Comparison of ENCODE assay signal across 8 mouse cellular contexts in the genomic region with DNA sequence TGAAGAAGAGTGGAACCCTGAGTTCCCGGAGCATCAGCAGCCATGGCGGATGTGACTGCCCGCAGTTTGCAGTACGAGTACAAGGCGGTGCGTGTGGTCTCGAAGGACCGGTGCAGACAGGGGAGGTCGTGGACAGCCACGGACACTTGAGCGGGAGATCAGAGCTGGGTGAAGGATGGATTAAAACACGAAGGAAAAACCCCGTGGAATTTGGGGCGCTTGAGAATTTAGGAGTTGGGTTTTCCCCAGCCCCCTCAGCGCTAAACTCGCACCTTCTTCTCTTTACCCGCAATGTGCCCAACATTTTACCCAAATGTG. TPM values are rescaled to one million over a fixed set of nuclear protein-coding genes. Genes with fewer than 3 reads are reported as not detected.
DNase-seq lines count a peak whose midpoint lies in the region; ATAC-seq and TF ChIP-seq lines count a peak whose summit lies in the region.

No protein-coding gene starts in this region.

- DNase-seq in layer of hippocampus, adult 2 months (ENCODE audit: low spot score in 2 of 2), result no peak
- DNase-seq in layer of hippocampus, adult 18-20 months (ENCODE audit: low spot score in 2 of 2), result no peak
- no peak for DNase-seq in hindbrain, postnatal 0 days (ENCODE audit: low spot score)
- no peak for DNase-seq in midbrain, postnatal 0 days (ENCODE audit: low spot score)
- DNase-seq in thymus, postnatal 14 days, result no peak
- no peak for DNase-seq in ovary, postnatal 10 days (ENCODE audit: low spot score)
- DNase-seq in urinary bladder, postnatal 36 days (ENCODE audit: low spot score in 2 of 2), result no peak

- ATAC-seq in embryonic facial prominence, embryonic 12.5 days (ENCODE audit: insufficient number of reproducible peaks, insufficient read depth, low FRiP score, low TSS enrichment), result no peak
- no peak for ATAC-seq in hindbrain, postnatal 0 days
- no peak for ATAC-seq in midbrain, postnatal 0 days (ENCODE audit: low FRiP score)

- no peak for TF ChIP-seq CTCF in layer of hippocampus, adult 2 months (conservative IDR thresholded peaks at IDR 0.05)
- no peak for TF ChIP-seq CTCF in hindbrain, postnatal 0 days (IDR thresholded peaks at IDR 0.05; ENCODE audit: low read depth)
- TF ChIP-seq CTCF in midbrain, postnatal 0 days (IDR thresholded peaks at IDR 0.05), result no peak

- peak overlapping the region; percentile 96 for H3K4me3 ChIP-seq in layer of hippocampus, adult 2 months
- H3K4me3 ChIP-seq in embryonic facial prominence, embryonic 12.5 days, result peak overlapping the region; percentile 89
- H3K4me3 ChIP-seq in hindbrain, postnatal 0 days (ENCODE audit: low read length), result peak overlapping the region; percentile 78
- H3K4me3 ChIP-seq in midbrain, postnatal 0 days (ENCODE audit: low read depth, low read length), result peak overlapping the region; percentile 82

- under 1% methylated on average over 17 of the region's 17 CpGs for WGBS in embryonic facial prominence, embryonic 12.5 days
- under 1% methylated on average over 17 of the region's 17 CpGs for WGBS in hindbrain, postnatal 0 days
- 0% methylated on average over 17 of the region's 17 CpGs for WGBS in midbrain, postnatal 0 days

- H3K27ac ChIP-seq in layer of hippocampus, adult 2 months, result peak overlapping the region; percentile 88
- peak overlapping the region; percentile 81 for H3K27ac ChIP-seq in embryonic facial prominence, embryonic 12.5 days
- peak overlapping the region; percentile 78 for H3K27ac ChIP-seq in hindbrain, postnatal 0 days
- peak overlapping the region; percentile 73 for H3K27ac ChIP-seq in midbrain, postnatal 0 days (ENCODE audit: low read depth, low read length)

- H3K4me2 ChIP-seq in embryonic facial prominence, embryonic 12.5 days (replicated peaks), result peak overlapping the region; percentile 91
- H3K4me2 ChIP-seq in hindbrain, postnatal 0 days (ENCODE audit: low read depth, low read length), result peak overlapping the region; percentile 82
- H3K4me2 ChIP-seq in midbrain, postnatal 0 days (ENCODE audit: low read depth, low read length, poor library complexity, severe bottlenecking), result peak overlapping the region; percentile 76

- peak overlapping the region; percentile 83 for H3K9ac ChIP-seq in embryonic facial prominence, embryonic 12.5 days
- H3K9ac ChIP-seq in hindbrain, postnatal 0 days (replicated peaks; ENCODE audit: low read length), result peak overlapping the region; percentile 71
- peak overlapping the region; percentile 80 for H3K9ac ChIP-seq in midbrain, postnatal 0 days (replicated peaks; ENCODE audit: low read length, poor library complexity, severe bottlenecking)

- peaks cover 30% of the 10 kb centered on the region for H3K36me3 ChIP-seq in embryonic facial prominence, embryonic 12.5 days
- H3K36me3 ChIP-seq in hindbrain, postnatal 0 days (ENCODE audit: insufficient read depth, low read length), result peaks cover 25% of the 10 kb centered on the region
- H3K36me3 ChIP-seq in midbrain, postnatal 0 days (ENCODE audit: insufficient read depth, low read length), result peaks cover 24% of the 10 kb centered on the region

- peaks cover 11% of the 10 kb centered on the region for H3K4me1 ChIP-seq in embryonic facial prominence, embryonic 12.5 days
- H3K4me1 ChIP-seq in hindbrain, postnatal 0 days (ENCODE audit: insufficient read depth, low read length), result peaks cover 9% of the 10 kb centered on the region
- H3K4me1 ChIP-seq in midbrain, postnatal 0 days (ENCODE audit: insufficient read depth, low read length), result 0 out of 2 replicates have a peak, but pooled peaks cover 6% of the 10 kb centered on the region

- no peaks in the 10 kb centered on the region for H3K27me3 ChIP-seq in embryonic facial prominence, embryonic 12.5 days
- H3K27me3 ChIP-seq in hindbrain, postnatal 0 days (ENCODE audit: insufficient read depth, low read length), result no peaks in the 10 kb centered on the region
- H3K27me3 ChIP-seq in midbrain, postnatal 0 days (ENCODE audit: insufficient read depth, low read length), result no peaks in the 10 kb centered on the region

- H3K9me3 ChIP-seq in embryonic facial prominence, embryonic 12.5 days, result no peaks in the 10 kb centered on the region
- no peaks in the 10 kb centered on the region for H3K9me3 ChIP-seq in hindbrain, postnatal 0 days (ENCODE audit: low read length)
- no peaks in the 10 kb centered on the region for H3K9me3 ChIP-seq in midbrain, postnatal 0 days (ENCODE audit: low read length)

RNA-seq across cellular contexts. Expression of gene Snrnp200, which starts 0.2 kb away (rescaled TPM):
- 10 to 100 TPM; 94.9 to 95.2 TPM for total RNA-seq in layer of hippocampus, adult 2 months (2021)
- 10 to 100 TPM; 94.5 to 95.2 TPM for total RNA-seq in layer of hippocampus, adult 18-20 months (2021)
- 88.2 and 89.1 TPM in 2 replicates for polyA plus RNA-seq in embryonic facial prominence, embryonic 12.5 days (2016; fragmentation: Nextera tagmentation; extraction: Ambion mirVana)
- total RNA-seq in hindbrain, postnatal 0 days (2014; rRNA removed), result 99.2 and 102 TPM in 2 replicates
- polyA plus RNA-seq in hindbrain, postnatal 0 days (2015; fragmentation: Nextera tagmentation; extraction: Ambion mirVana), result 29.6 and 31.7 TPM in 2 replicates
- 95.1 and 106 TPM in 2 replicates for total RNA-seq in midbrain, postnatal 0 days (2014; rRNA removed)
- polyA plus RNA-seq in midbrain, postnatal 0 days (2015; fragmentation: Nextera tagmentation; extraction: Ambion mirVana), result 32.5 and 32.9 TPM in 2 replicates

RNA-seq across cellular contexts. Expression of gene 1810024B03Rik, which starts 0.3 kb away (rescaled TPM):
- total RNA-seq in layer of hippocampus, adult 2 months (2021), result 1 to 10 TPM in 1 of 2 experiments, under 1 TPM in 1; 0.91 to 1.1 TPM
- 1 to 10 TPM in 1 of 2 experiments, under 1 TPM in 1; 0.37 to 1.3 TPM for total RNA-seq in layer of hippocampus, adult 18-20 months (2021)
- polyA plus RNA-seq in embryonic facial prominence, embryonic 12.5 days (2016; fragmentation: Nextera tagmentation; extraction: Ambion mirVana), result 2.4 and 2.9 TPM in 2 replicates
- 0.11 and 0.26 TPM in 2 replicates for total RNA-seq in hindbrain, postnatal 0 days (2014; rRNA removed)
- 1.6 and 1.7 TPM in 2 replicates for polyA plus RNA-seq in hindbrain, postnatal 0 days (2015; fragmentation: Nextera tagmentation; extraction: Ambion mirVana)
- 0.66 TPM in 1 of 2 replicates, not detected in the other for total RNA-seq in midbrain, postnatal 0 days (2014; rRNA removed)
- polyA plus RNA-seq in midbrain, postnatal 0 days (2015; fragmentation: Nextera tagmentation; extraction: Ambion mirVana), result 0.96 and 1.2 TPM in 2 replicates

RNA-seq across cellular contexts. Expression of gene Ciao1, which starts 39.2 kb away (rescaled TPM):
- total RNA-seq in layer of hippocampus, adult 2 months (2021), result 10 to 100 TPM; 76.1 to 85.1 TPM
- 10 to 100 TPM; 72.8 to 81.6 TPM for total RNA-seq in layer of hippocampus, adult 18-20 months (2021)
- 55.7 and 57.1 TPM in 2 replicates for polyA plus RNA-seq in embryonic facial prominence, embryonic 12.5 days (2016; fragmentation: Nextera tagmentation; extraction: Ambion mirVana)
- 53.0 and 56.1 TPM in 2 replicates for total RNA-seq in hindbrain, postnatal 0 days (2014; rRNA removed)
- polyA plus RNA-seq in hindbrain, postnatal 0 days (2015; fragmentation: Nextera tagmentation; extraction: Ambion mirVana), result 30.0 and 35.3 TPM in 2 replicates
- total RNA-seq in midbrain, postnatal 0 days (2014; rRNA removed), result 27.5 and 33.9 TPM in 2 replicates
- 23.9 and 29.8 TPM in 2 replicates for polyA plus RNA-seq in midbrain, postnatal 0 days (2015; fragmentation: Nextera tagmentation; extraction: Ambion mirVana)

RNA-seq across cellular contexts. Expression of gene Tmem127, which starts 39.3 kb away (rescaled TPM):
- total RNA-seq in layer of hippocampus, adult 2 months (2021), result 10 to 100 TPM; 67.5 to 78.5 TPM
- 10 to 100 TPM; 73.5 to 75.8 TPM for total RNA-seq in layer of hippocampus, adult 18-20 months (2021)
- polyA plus RNA-seq in embryonic facial prominence, embryonic 12.5 days (2016; fragmentation: Nextera tagmentation; extraction: Ambion mirVana), result 28.1 and 31.3 TPM in 2 replicates
- 169 TPM in 2 replicates for total RNA-seq in hindbrain, postnatal 0 days (2014; rRNA removed)
- 72.1 and 76.1 TPM in 2 replicates for polyA plus RNA-seq in hindbrain, postnatal 0 days (2015; fragmentation: Nextera tagmentation; extraction: Ambion mirVana)
- total RNA-seq in midbrain, postnatal 0 days (2014; rRNA removed), result 108 and 131 TPM in 2 replicates
- polyA plus RNA-seq in midbrain, postnatal 0 days (2015; fragmentation: Nextera tagmentation; extraction: Ambion mirVana), result 74.0 and 75.5 TPM in 2 replicates
